Mouse (Mus musculus) mesoderm, embryonic 11.5 days (tissue): ENCODE data around the gene Cbx2.

Source experiments
- DNase-seq: peaks from one replicate; pipeline ENCODE4 v3.0.0-alpha.2; 2012; ENCODE audit warnings: low read depth, low spot score

Gene Cbx2

DNA sequence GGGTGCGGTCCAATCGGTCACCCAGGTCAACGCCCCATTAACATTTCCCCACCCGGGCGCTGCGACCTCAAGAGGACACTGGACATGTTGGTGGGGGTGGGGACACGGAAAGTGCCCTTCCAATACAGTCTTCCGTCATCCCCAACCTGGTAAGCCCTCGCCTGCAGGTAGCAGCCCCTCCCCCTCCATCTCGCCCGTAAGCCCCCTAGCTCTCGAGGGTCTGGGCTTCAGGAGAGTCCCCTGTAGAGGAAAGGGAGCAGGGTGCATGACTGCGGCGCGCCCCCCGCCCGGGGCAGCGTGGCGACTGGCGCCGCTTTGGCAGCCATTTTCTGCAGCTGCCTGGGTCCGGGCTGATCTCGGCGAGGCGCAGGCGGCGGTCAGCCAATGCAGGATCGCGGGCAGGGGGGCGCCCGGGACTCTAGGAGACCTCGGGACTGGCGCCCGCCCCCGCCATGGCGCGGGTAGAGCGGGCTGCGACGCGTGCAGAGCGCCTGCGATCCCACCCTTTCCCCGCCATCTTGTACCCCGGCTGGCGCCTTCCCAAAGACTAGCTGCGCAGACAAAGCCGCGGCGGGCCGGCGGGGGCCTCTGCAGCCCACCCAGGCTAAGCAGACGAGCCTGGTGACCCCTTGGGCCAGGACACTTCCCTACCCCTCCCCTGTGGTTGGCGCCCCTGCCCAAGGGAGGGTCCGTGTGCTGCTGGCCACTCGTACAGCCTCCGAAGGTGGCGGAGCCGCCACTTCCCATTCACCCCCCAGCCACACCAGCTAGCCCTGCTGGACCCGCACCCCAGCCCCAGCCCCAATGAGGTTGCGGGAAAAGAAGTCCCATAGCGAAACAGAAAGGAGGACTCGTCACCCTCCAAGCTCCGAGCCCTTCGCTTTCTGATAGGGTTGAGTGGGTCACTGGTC, 33.8 kb downstream of the Cbx2 start:
- DNase-seq = no peak

DNA sequence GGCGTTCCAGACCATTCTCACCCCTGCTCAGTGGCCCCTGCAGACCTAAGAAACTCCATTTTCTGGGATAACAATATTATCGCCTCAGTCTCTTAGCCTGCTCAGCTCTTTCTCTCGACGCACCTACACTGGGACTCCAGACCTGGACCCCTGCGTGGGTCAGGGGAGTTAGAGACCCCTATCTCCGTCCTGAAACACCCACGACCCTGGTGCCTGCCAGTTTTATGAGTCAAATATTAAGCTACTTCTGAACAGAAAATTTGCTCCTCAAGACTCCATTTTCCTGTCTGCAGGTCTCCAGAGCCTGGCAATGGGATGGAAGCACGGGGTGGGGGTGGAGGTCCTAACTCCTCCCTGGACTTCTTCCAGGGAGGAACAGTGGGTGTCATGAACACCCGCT, 34.5 kb downstream of the Cbx2 start:
- no peak for DNase-seq

DNA sequence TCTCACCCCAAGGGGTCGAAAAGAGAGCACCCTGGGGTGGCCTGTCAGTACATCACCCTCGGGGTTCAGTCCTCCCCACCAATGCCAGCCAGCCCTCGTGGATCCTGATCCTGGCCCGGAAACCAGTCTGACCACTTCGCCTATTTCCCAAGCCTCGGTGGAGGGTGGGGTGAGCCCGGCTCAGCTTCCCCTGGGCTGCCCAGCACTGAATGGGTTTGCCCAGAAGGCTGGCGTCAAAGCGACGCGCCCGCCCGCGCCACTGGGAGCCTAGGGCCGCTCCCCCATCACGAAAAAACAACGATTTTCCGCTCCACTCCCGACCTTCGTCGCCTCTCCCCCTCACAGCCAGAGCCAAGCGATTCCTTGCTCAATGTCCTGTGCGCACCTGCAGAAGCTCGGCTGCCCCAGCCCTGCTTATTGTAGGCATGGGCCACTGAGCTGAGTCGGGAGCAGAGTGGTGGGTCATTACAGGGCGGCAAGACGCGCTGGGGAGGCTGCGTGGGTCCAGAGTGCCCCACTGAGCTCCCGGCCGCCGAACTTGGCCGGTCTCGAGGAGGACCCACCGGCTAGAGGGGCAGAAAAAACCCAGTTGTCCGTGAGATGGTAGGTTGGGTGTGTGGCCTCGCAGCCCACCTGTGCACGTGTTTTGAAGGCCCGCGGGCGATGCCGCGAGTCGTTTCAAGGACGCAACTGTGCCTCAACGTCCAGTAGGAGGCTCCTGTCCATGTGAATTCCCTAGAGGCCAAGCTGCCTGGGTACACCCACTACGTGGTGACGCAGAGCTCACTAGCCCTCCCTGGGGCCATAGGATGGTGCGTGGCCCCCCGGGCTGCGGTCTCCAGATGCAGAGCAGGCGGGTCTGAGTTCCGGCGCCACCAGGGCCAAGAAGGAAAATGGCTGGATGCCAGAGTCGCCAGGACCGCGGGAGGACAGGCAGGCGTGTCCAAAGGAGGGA, 35.6 kb downstream of the Cbx2 start:
- DNase-seq = no peak

DNA sequence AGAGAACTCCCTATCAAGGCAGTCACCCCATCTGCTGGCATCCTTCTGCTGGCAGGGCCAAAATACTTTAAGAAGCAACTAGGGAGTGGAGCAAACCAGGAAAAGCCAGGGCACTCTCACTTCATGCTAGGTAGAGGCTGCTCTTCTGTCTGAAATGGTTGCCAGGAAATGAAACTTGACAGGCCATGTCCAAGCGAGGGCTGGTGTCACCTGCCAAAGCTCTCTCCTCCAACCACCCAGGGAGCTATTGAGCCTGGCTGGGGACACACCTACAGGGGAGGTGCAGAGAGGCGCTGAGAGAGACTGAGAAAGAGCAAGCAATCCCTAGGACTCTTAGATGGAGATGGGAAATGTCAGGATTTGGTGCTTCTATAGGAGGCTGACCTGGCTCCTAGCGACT, 36.5 kb downstream of the Cbx2 start:
- no peak for DNase-seq

DNA sequence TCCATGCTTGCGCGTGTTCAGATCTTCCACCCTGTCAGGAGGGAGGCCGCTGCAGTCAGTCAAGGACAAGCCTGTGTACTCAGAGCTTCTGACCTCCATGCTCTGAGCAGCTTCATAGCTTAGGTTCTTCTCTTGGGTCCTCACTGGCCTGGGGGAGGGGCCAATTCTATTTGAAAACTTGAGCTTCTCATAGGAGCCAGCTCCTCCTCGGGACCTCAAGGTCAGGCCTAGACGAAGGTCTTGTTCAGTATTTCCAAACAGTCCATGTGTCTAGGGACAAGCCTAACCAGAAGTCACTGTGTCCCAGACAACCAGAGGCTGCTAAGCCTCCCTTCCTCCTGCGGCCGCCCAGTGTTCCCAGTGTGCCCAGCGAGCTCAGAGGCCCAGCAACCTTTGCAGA, 44.1 kb downstream of the Cbx2 start:
- DNase-seq = no peak

DNA sequence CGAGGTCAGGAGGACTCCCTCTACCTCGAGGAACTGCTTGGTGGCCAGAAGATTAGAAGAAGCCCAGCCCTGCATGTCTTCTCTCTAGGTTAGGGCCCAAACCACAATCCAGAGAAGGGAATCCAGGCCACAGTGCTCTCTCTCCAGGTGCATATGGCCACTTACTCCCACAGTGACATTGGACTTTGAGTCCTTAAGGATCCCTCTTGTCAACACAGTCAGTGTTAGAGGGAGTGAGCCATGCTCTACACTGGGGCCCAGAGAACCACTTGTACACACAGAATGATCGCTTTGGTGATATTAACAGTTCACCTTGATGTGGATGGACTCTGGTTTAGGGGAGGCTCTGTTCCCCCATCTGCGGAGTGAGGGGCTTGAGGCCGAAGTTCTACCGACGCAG, 49.5 kb downstream of the Cbx2 start:
- no peak for DNase-seq

DNA sequence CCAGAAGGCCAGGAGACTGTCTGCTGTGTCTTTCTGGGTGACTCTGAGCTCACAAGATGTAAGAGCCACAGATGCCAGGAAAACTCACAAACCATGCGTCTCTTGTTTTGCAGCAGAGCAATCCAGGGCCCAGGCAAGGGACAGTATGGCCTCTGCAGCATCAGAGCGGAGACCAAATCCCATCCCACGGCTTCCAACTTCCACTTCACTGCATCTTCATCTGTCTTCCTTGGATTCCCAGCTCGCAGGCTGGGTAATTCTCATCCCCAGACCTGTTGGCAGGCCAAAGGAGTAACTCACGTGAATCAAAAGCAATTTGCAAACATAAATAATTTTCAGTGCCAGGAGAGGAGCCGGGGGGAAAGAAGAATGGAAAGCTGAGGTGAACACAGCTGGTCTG, 50.2 kb downstream of the Cbx2 start:
- no peak for DNase-seq

DNA sequence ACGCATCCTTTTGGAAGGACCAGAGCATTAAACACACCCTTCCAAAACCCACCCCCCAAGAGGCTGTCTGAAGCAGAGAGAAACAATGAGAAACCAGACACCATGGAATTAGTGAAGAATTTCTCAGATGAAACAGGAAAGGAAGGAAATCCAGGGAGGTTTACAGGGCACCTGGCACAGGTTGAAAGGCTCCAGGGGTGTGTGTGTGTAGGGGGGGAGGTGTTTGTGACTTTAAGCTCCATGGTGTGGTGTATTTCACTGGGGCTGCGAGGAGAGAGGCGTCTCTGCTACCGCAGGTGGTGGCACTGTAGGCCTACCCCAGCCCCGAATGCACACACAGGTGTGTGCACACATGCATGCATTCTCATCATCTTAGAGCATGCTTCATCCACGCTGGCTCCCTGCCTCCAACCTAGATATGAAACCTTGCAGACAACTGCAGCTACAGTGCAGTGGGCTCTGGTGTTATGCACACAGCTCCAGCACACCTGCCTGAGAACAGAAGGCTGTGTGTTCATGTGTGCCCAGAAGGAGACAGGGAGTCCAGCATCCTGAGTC, 51.2 kb downstream of the Cbx2 start:
- no peak for DNase-seq

DNA sequence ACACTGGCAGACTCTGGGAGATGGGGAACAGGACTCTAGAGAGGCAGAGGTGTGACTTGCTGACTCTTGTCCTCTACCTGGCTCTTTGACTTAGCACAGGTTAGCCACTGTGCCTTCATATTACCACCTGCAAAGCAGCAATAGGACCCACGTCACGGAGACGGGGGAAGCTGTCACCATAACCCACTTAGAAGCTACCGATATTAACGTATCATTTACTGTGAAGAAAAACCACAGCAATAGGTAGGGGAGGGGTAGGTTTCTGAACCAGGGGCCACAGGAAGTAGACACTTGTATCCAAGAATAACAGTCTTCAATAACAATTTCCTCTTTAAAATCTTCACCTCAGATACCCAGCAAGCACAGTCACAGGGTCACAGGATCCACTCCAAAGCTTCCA, 53.0 kb downstream of the Cbx2 start:
- no peak for DNase-seq

DNA sequence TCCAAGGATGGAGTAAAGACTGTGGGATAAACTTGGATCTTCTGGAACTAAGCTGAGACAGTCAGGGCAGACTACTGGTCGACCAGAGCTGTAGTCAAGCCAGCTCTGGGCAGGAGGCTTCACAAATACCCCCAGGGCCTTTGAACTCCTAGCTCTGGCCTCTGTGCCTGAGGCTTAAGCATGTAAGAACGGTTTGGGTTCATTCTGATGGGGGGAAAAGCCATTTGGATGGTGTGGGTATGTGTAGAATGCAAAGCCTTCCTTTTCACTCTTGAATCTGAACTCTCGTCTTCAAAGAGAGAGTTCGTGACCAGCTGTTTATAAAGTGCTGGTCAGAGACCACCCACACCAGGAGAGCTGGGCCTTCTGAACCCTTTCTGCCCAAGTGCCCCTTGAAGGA, 55.0 kb downstream of the Cbx2 start:
- no peak for DNase-seq

DNA sequence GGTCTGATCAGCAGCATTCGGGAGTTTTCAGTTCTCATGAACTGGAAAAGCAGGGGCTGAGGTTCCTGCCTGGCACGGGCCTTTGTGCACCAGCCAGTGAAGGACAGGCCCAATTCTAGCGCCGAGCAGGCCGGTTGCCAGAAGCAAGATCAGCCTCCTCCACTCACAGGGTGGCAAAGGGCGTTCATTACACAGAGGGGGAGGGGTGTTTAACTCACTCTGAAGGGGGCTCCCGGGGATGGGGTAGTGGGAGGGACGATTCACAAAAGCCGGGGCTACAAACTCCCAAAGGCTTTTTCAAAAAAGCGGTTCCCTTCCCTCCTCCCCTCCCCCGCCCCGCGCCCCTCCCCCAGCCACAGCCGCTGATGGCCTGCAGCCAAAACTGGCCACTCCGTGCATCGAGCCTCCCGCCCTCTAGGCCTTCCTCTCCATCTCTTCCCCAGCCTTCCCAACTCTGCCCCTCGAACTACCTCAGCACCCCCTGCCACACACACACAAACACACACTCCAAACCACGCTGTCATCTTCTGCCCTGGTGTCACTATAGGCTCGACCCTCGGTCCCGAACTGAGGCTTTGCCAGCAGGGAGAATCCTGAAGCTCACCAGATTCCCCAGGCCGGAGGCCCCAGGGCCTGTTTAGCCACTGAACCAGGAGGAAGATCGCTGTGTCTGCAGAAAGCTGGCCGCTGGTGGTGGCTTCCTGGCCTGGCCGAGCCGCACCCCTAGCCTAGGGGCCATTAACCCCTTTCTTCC, 56.1 kb downstream of the Cbx2 start:
- no peak for DNase-seq

DNA sequence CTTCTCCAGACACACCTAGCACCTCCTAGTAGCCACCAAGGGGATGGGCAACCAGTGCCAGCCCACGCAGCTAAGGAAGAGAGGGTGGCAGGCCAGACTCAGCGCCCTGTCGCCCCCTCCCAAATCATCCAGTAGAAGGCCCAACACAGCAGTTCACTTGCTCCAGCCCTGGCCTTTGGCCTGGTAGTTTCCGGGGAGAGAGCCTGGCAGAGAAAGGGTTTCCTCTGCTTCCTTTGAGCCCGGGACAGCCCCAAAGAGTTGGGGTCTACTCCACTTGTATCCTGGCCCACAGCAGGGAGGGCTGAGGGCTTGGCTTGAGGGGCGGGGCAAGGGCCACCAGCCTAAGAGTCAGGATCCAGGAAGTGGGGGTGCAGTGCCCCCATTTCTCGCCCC, 56.7 kb downstream of the Cbx2 start:
- DNase-seq = no peak

DNA sequence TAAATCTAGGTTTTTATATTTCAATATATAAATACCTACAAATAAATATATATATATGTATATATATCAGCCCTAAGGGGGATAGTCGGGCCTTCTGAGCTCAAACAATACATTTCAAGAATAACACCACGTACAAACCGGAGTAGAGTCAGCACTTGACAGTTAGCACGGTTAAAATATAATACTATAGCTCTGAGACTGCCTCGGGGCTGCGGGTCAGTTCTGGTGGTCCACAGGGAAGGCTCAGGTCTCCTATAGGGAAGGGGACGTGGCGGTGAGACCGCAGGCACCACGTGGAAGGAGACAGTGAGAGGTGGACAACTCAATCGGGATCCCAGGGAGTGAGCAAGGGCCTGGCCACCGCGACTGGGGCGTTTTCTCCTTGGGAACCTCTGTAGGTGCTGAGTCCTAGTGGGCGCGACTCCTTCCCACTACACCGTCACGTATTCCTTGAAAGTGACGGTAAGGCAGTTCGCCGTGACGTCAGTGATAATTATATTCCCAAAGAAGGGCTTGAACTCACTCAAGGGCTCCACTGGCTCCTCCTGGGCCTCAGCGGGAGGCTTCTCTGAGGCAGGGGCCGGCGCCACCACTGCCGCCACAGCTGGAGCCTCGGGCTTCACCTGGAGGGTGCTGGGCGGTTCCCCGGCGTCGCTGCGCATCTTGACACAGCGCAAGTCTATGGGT, 57.8 kb downstream of the Cbx2 start:
- no peak for DNase-seq
